Mouse (Mus musculus) limb, embryonic 14.5 days (tissue): ENCODE measurements at regions not wholly inside any gene's neighbourhood (a gene's known extent, or its start where the extent isn't known, plus 50 kb on each side); places are given as distances from the start of the nearest gene placed in this dataset. TPM values are rescaled to one million over a fixed set of nuclear protein-coding genes. Genes with fewer than 3 reads are reported as not detected.

ENCODE experiments used
- ATAC-seq: fragments of 200-750 bp; cut with Nextera tagmentation; 2 replicates; pipeline ENCODE4 v1.8.0; 2017; ENCODE audit warnings: low read depth, moderate number of reproducible peaks, moderate TSS enrichment; ENCODE audit not compliant: low FRiP score
- DNase-seq: peaks from one replicate; pipeline ENCODE4 v3.0.0-alpha.2; 2015; ENCODE audit warnings: low spot score
- H3K27ac ChIP-seq: fragments of 300-500 bp; sonication (generic); replicated peaks from 2 replicates; pipeline ENCODE4 v1.5.1; 2014; ENCODE audit warnings: low read depth, mild to moderate bottlenecking, low read length, moderate library complexity, mixed read lengths
- H3K27me3 ChIP-seq: fragments of 300-500 bp; sonication (generic); 2 replicates; pipeline ENCODE4 v1.6.1; 2014; ENCODE audit warnings: low read length, mixed read lengths; ENCODE audit not compliant: control insufficient read depth, insufficient read depth
- H3K36me3 ChIP-seq: fragments of 300-500 bp; sonication (generic); 2 replicates; pipeline ENCODE4 v1.6.1; 2014; ENCODE audit warnings: mild to moderate bottlenecking, low read length, moderate library complexity, mixed read lengths; ENCODE audit not compliant: control insufficient read depth, insufficient read depth
- H3K4me1 ChIP-seq: fragments of 300-500 bp; sonication (generic); 2 replicates; pipeline ENCODE4 v1.6.1; 2014; ENCODE audit warnings: antibody characterized with exemption, low read length, mixed read lengths; ENCODE audit not compliant: control insufficient read depth, insufficient read depth
- H3K4me2 ChIP-seq: fragments of 300-500 bp; sonication (generic); replicated peaks from 2 replicates; pipeline ENCODE4 v1.6.1; 2014; ENCODE audit warnings: low read depth, mild to moderate bottlenecking, low read length, moderate library complexity; ENCODE audit not compliant: severe bottlenecking
- H3K4me3 ChIP-seq: fragments of 300-500 bp; sonication (generic); replicated peaks from 2 replicates; pipeline ENCODE4 v1.5.1; 2014; ENCODE audit warnings: low read length
- H3K9ac ChIP-seq: fragments of 300-500 bp; sonication (generic); 2 replicates; pipeline ENCODE4 v1.6.1; 2014; ENCODE audit warnings: mild to moderate bottlenecking, low read depth, low read length, moderate library complexity; ENCODE audit not compliant: severe bottlenecking
- H3K9me3 ChIP-seq: fragments of 300-500 bp; sonication (generic); 2 replicates; pipeline ENCODE4 v1.6.1; 2016; ENCODE audit warnings: low read length; ENCODE audit not compliant: control insufficient read depth
- POLR2A ChIP-seq: fragments of 200-500 bp; IDR thresholded peaks from 2 replicates; pipeline ENCODE4 v1.8.0; 2012; ENCODE audit warnings: inconsistent platforms, mild to moderate bottlenecking, moderate library complexity, borderline replicate concordance; ENCODE audit not compliant: insufficient read depth, insufficient read length; ENCODE audit errors: extremely low read depth
- WGBS: fragments of 180-500 bp; shearing (Covaris S2); extraction: QIAGEN DNeasy Blood & Tissue Kit; methylation state at CpG from one replicate; pipeline ENCODE4 v1.1.7; 2014; 5-methylcytosine and 5-hydroxymethylcytosine counted together
- microRNA-seq: library from miRNA; unstranded; fragments of <30 nt; microRNA quantifications from one replicate; pipeline ENCODE4, GENCODE M21; 2016

DNA sequence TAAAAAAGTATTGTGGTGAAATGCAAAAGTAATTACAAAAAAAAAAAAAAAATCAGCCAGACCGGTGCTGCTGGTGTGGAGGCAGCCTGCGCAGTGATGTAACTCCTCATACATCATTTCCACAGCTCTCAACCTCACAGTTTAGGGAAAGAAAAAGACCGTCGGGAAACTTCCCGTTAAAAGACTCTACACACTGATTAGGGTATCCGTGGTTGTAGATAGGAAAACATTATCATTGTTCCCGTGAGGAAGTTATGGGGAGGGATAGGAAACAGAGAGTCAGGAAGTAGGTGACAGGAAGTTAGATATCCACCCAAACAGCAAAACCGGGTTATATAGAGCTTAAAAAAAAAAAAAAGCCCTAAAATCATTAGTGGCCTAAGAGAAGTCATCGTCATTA, 52.9 kb upstream of the Zfp64 start:
- DNase-seq (peak; percentile 49), ATAC-seq (peak; percentile 25; the same call in 1 of the 2 replicates)
- Histone ChIP-seq H3K4me3 (peak overlapping the region; percentile 29), H3K36me3 (no peaks in the 10 kb centered on the region), H3K9me3 (no peaks in the 10 kb centered on the region), H3K9ac (0 out of 2 replicates have a peak overlapping the region, but pooled peaks have one; percentile 34), H3K4me2 (peak overlapping the region; percentile 59), H3K27me3 (no peaks in the 10 kb centered on the region), H3K4me1 (peaks cover 11% of the 10 kb centered on the region), H3K27ac (no peak overlapping the region)
- 10% methylated on average over 9 of the region's 9 CpGs for WGBS
- no peak for TF ChIP-seq POLR2A

DNA sequence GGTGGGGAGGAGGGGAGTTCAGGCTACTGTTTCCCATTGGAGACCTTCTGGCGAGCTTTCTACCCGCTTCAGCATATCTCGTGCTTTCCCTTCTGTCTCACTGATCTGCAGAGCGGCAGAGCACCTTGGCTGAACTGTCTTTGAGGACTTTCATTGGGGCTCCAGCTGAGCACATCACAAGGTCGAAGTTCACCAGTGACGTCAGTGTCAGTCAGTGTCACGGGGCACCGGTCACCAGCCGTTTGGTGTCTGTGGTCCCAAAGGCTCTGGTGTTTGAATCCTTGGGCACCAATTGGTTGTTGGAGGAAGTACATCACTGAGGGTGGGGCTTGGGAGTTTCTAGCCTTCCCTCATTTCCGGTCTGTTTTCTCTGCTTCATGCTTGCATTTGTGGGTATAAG, 51.2 kb upstream of the Zfp64 start:
- Histone ChIP-seq H3K27ac (no peak overlapping the region), H3K36me3 (no peaks in the 10 kb centered on the region), H3K9ac (no peak overlapping the region), H3K9me3 (no peaks in the 10 kb centered on the region), H3K4me1 (peaks cover 11% of the 10 kb centered on the region), H3K4me2 (no peak overlapping the region), H3K27me3 (no peaks in the 10 kb centered on the region), H3K4me3 (no peak overlapping the region)
- DNase-seq (no peak), ATAC-seq (no peak)
- no peak for TF ChIP-seq POLR2A
- WGBS, result 63% methylated on average over 10 of the region's 10 CpGs

DNA sequence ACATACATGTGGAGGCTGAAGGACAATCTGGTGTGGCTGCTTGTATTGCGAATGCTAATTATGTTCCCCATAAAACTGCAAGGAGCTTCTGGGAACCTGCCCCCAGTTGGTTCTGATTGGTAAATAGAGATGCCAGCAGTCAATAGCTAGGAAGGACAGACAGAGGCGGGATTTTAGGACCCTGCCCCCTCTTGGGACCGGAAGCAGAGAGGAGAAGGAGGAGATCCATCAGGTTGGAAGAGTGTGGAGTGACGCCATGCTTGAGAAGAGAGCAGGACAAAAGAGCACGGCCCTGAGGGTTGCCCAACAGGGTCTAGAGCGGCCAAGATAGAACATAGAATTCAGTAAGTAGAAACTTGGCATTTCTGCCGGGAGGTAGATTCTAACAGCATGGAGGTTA, 50.4 kb upstream of the Zfp64 start:
- Histone ChIP-seq H3K27me3 (no peaks in the 10 kb centered on the region), H3K9me3 (no peaks in the 10 kb centered on the region), H3K36me3 (no peaks in the 10 kb centered on the region), H3K4me3 (no peak overlapping the region), H3K9ac (no peak overlapping the region), H3K27ac (no peak overlapping the region), H3K4me1 (peaks cover 11% of the 10 kb centered on the region), H3K4me2 (no peak overlapping the region)
- WGBS, result 88% methylated on average over 7 of the region's 7 CpGs
- no peak for TF ChIP-seq POLR2A
- no peak for DNase-seq
- ATAC-seq, result no peak

Small RNA genes in the stretch of these regions (microRNA-seq; reads per million reads assigned to microRNA genes)
- gene Gm26469, result not detected
